Mouse (Mus musculus) ES-E14 (cell line): ENCODE data around the gene Anp32b. TPM values are rescaled to one million over a fixed set of nuclear protein-coding genes. Genes with fewer than 3 reads are reported as not detected.

Source experiments
- DNase-seq: peaks from one replicate; pipeline ENCODE4 v3.0.0-alpha.2; 2013; ENCODE audit warnings: low read depth, low spot score
- H3K27ac ChIP-seq: 2 replicates; pipeline ENCODE4 v1.5.1; 2012; ENCODE audit warnings: low read depth, mild to moderate bottlenecking, low read length, moderate library complexity, mixed read lengths; ENCODE audit not compliant: poor library complexity, insufficient read depth, severe bottlenecking
- H3K36me3 ChIP-seq: 2 replicates; pipeline ENCODE4 v1.6.1; 2012; ENCODE audit warnings: mild to moderate bottlenecking, low read length, moderate library complexity, mixed read lengths; ENCODE audit not compliant: control insufficient read depth, poor library complexity, insufficient read depth, severe bottlenecking
- H3K4me1 ChIP-seq, 2 experiments: fragments of 150-350 bp in 1 of 2; sonication (generic) in 1 of 2; 2 replicates each; pipeline ENCODE4 v1.6.1; 2012; ENCODE audit warnings: low read length in 2 of 2, mild to moderate bottlenecking in 1 of 2, mixed read lengths in 1 of 2; ENCODE audit not compliant: control insufficient read depth in 2 of 2, insufficient read depth in 2 of 2, poor library complexity in 1 of 2
- H3K4me3 ChIP-seq, 2 experiments: fragments of 150-350 bp in 1 of 2; sonication (generic) in 1 of 2; 2 replicates each; pipeline ENCODE4 v1.5.1; 2012; ENCODE audit warnings: low read length in 2 of 2, low read depth in 1 of 2, mild to moderate bottlenecking in 1 of 2, mixed read lengths in 1 of 2; ENCODE audit not compliant: insufficient read depth in 1 of 2, poor library complexity in 1 of 2, severe bottlenecking in 1 of 2
- H3K9ac ChIP-seq: 2 replicates; pipeline ENCODE4 v1.6.1; 2012; ENCODE audit warnings: low read depth, mild to moderate bottlenecking, low read length, mixed read lengths; ENCODE audit not compliant: poor library complexity, insufficient read depth, severe bottlenecking
- H3K9me3 ChIP-seq: fragments of 150-350 bp; sonication (generic); 2 replicates; pipeline ENCODE4 v1.6.1; 2012; ENCODE audit warnings: low read depth, mild to moderate bottlenecking, low read length; ENCODE audit not compliant: control insufficient read depth, insufficient read depth
- CHD2 ChIP-seq: IDR thresholded peaks from 2 replicates; pipeline ENCODE4 v1.6.1; 2014; ENCODE audit warnings: mild to moderate bottlenecking, low read depth, low read length, inconsistent platforms
- HCFC1 ChIP-seq: IDR thresholded peaks from 2 replicates; pipeline ENCODE4 v1.6.1; 2012; ENCODE audit warnings: low read length, inconsistent platforms, borderline replicate concordance; ENCODE audit not compliant: insufficient read depth
- MAFK ChIP-seq: IDR thresholded peaks from 2 replicates; pipeline ENCODE4 v1.6.1; 2014; ENCODE audit warnings: mild to moderate bottlenecking, low read depth, low read length, inconsistent platforms; ENCODE audit not compliant: insufficient read depth
- ZC3H11A ChIP-seq: IDR thresholded peaks from 2 replicates; pipeline ENCODE4 v1.6.1; 2012; ENCODE audit warnings: low read depth, mild to moderate bottlenecking, inconsistent platforms, low read length, borderline replicate concordance
- ZNF384 ChIP-seq: IDR thresholded peaks from 2 replicates; pipeline ENCODE4 v1.6.1; 2012; ENCODE audit warnings: low read depth, low read length, inconsistent platforms
- in situ Hi-C, 2 experiments: fragments of 600-800 bp; cut with MboI; formaldehyde crosslinking; loops; one replicate each; pipeline ENCODE4 v1.15.1; 2025; ENCODE audit warnings: low sequenced_read_pairs in 2 of 2, inconsistent platforms in 1 of 2; ENCODE audit not compliant: unreplicated experiment in 2 of 2
- total RNA-seq: library from RNA; depleted of rRNA; stranded (reverse); fragments of 300-350 nt; gene quantifications from 2 replicates; pipeline ENCODE4 v1.2.3, GENCODE M21; 2012

Gene Anp32b
- total RNA-seq, 1 experiment: 49.5 TPM

- H3K4me3 ChIP-seq: peak overlapping the region; percentile 45 to 58
Measured at GRCm38 (mm10) chr4:46445237-46445945, 5.3 kb upstream of the Anp32b start.

GRCm38 (mm10) chr4:46447461-46447860, 3.2 kb upstream of the Anp32b start:
- Histone ChIP-seq H3K36me3 (no peaks in the 10 kb centered on the region), H3K4me1 (peaks cover 2 to 6% of the 10 kb centered on the region in 2 experiments; a peak in 3 of 4 replicates), H3K4me3 (no peak overlapping the region), H3K9ac (no peak overlapping the region), H3K9me3 (no peaks in the 10 kb centered on the region), H3K27ac (no peak overlapping the region)
- in situ Hi-C loops: no loop called here
- no peak for DNase-seq
- TF ChIP-seq ZNF384 (no peak), CHD2 (no peak), HCFC1 (no peak), ZC3H11A (no peak), MAFK (no peak)

More at GRCm38 (mm10) chr4:46445237-46445945, 5.3 kb upstream of the Anp32b start:
- in situ Hi-C loops: no loop called here
- Histone ChIP-seq H3K36me3 (no peaks in the 10 kb centered on the region), H3K9ac (peak overlapping the region; percentile 60), H3K4me1 (peaks cover 2 to 6% of the 10 kb centered on the region in 2 experiments; a peak in 3 of 4 replicates), H3K27ac (no peak overlapping the region), H3K9me3 (no peaks in the 10 kb centered on the region)
- TF ChIP-seq MAFK (no peak), ZNF384 (no peak), HCFC1 (no peak), CHD2 (no peak), ZC3H11A (no peak)
- no peak for DNase-seq

- H3K36me3 ChIP-seq: peaks cover 2% of the 10 kb centered on the region; the same call in 1 of the 2 replicates
- H3K4me3 ChIP-seq: no peak overlapping the region
- TF ChIP-seq MAFK (no peak), ZNF384 (no peak), CHD2 (no peak), ZC3H11A (no peak), HCFC1 (no peak)
- no peak overlapping the region for H3K9ac ChIP-seq
- H3K4me1 ChIP-seq: peaks cover 2 to 6% of the 10 kb centered on the region in 2 experiments; a peak in 3 of 4 replicates
- H3K9me3 ChIP-seq: no peaks in the 10 kb centered on the region
- in situ Hi-C loops: no loop called here
- H3K27ac ChIP-seq: no peak overlapping the region
- DNase-seq: no peak
Measured at GRCm38 (mm10) chr4:46448886-46449285, 1.8 kb upstream of the Anp32b start.

- TF ChIP-seq MAFK (no peak), ZC3H11A (no peak), HCFC1 (no peak), ZNF384 (no peak), CHD2 (no peak)
- Histone ChIP-seq H3K9me3 (no peaks in the 10 kb centered on the region), H3K9ac (peak overlapping the region; percentile 98), H3K27ac (peak overlapping the region; percentile 96), H3K4me1 (peaks cover 6 to 12% of the 10 kb centered on the region in 2 experiments; a peak in 3 of 4 replicates), H3K4me3 (peak overlapping the region; percentile 64 to 95), H3K36me3 (peaks cover 4% of the 10 kb centered on the region; the same call in 1 of the 2 replicates)
- DNase-seq: no peak
- in situ Hi-C loops: no loop called here
Measured at GRCm38 (mm10) chr4:46450020-46450518, 633 bp upstream of the Anp32b start.
